Comparison of ENCODE assay signal across 8 mouse cellular contexts in genomic region chr13:95719320-95720232, GRCm38 (mm10). TPM values are rescaled to one million over a fixed set of nuclear protein-coding genes. Genes with fewer than 3 reads are reported as not detected.
DNase-seq lines count a peak whose midpoint lies in the region; ATAC-seq and TF ChIP-seq lines count a peak whose summit lies in the region.

No protein-coding gene starts in this region.

- H3K9ac ChIP-seq in embryonic facial prominence, embryonic 12.5 days = no peak overlapping the region
- no peak overlapping the region for H3K9ac ChIP-seq in heart, adult 2 months (ENCODE audit: low read depth, low read length)
- H3K9ac ChIP-seq in midbrain, embryonic 12.5 days (replicated peaks) = no peak overlapping the region

- peak overlapping the region; percentile 19 for H3K4me2 ChIP-seq in embryonic facial prominence, embryonic 12.5 days (replicated peaks)
- peak overlapping the region; percentile 17; the same call in 1 of the 2 replicates for H3K4me2 ChIP-seq in midbrain, embryonic 12.5 days (replicated peaks)

- ATAC-seq in embryonic facial prominence, embryonic 12.5 days (ENCODE audit: insufficient number of reproducible peaks, insufficient read depth, low FRiP score, low TSS enrichment) = no peak
- ATAC-seq in midbrain, embryonic 12.5 days (ENCODE audit: low FRiP score, low read depth) = peak; percentile 76

- TF ChIP-seq EP300 in heart, adult 2 months (IDR thresholded peaks at IDR 0.05; ENCODE audit: insufficient read depth, low read depth, low read length) = no peak

- TF ChIP-seq POLR2A in heart, adult 2 months (IDR thresholded peaks at IDR 0.05; ENCODE audit: insufficient read depth, low read depth, low read length) = no peak
- TF ChIP-seq POLR2A in small intestine, adult 2 months (IDR thresholded peaks at IDR 0.05; ENCODE audit: low read depth, low read length) = no peak

- DNase-seq in 416B (ENCODE audit: low read depth) = peak; percentile 90
- peak; percentile 57 for DNase-seq in adrenal gland, postnatal 25 days
- DNase-seq in heart, adult 2 months = peak; percentile 50 to 64
- DNase-seq in kidney, adult 18-20 months = peak; percentile 54
- peak; percentile 77 for DNase-seq in limb, embryonic 10.5 days (ENCODE audit: low spot score)

- 0 out of 2 replicates have a peak, but pooled peaks cover 3% of the 10 kb centered on the region for H3K4me1 ChIP-seq in embryonic facial prominence, embryonic 12.5 days
- H3K4me1 ChIP-seq in heart, adult 2 months (ENCODE audit: control insufficient read depth, insufficient read depth, low read length) = peaks cover 4% of the 10 kb centered on the region
- H3K4me1 ChIP-seq in limb, embryonic 10.5 days = peaks cover 4% of the 10 kb centered on the region; the same call in 1 of the 2 replicates
- H3K4me1 ChIP-seq in midbrain, embryonic 12.5 days = no peaks in the 10 kb centered on the region
- H3K4me1 ChIP-seq in small intestine, adult 2 months (ENCODE audit: control insufficient read depth, insufficient read depth, insufficient read length, low read length) = no peaks in the 10 kb centered on the region

- no peaks in the 10 kb centered on the region for H3K27me3 ChIP-seq in embryonic facial prominence, embryonic 12.5 days
- H3K27me3 ChIP-seq in heart, adult 2 months (ENCODE audit: control insufficient read depth, insufficient read depth, low read length) = no peaks in the 10 kb centered on the region
- no peaks in the 10 kb centered on the region for H3K27me3 ChIP-seq in limb, embryonic 10.5 days (ENCODE audit: low read depth, poor library complexity, severe bottlenecking)
- no peaks in the 10 kb centered on the region for H3K27me3 ChIP-seq in midbrain, embryonic 12.5 days
- H3K27me3 ChIP-seq in small intestine, adult 2 months (ENCODE audit: control insufficient read depth, insufficient read depth, low read length) = no peaks in the 10 kb centered on the region

- H3K9me3 ChIP-seq in embryonic facial prominence, embryonic 12.5 days = no peaks in the 10 kb centered on the region
- no peaks in the 10 kb centered on the region for H3K9me3 ChIP-seq in limb, embryonic 10.5 days (replicated peaks)
- H3K9me3 ChIP-seq in midbrain, embryonic 12.5 days = no peaks in the 10 kb centered on the region

- TF ChIP-seq CTCF in heart, adult 2 months (IDR thresholded peaks at IDR 0.05) = peak; percentile 84
- peak; percentile 35; the same call in 1 of the 2 replicates for TF ChIP-seq CTCF in small intestine, adult 2 months (IDR thresholded peaks at IDR 0.05; ENCODE audit: extremely low read depth, insufficient read length, insufficient replicate concordance, low read depth, low read length)

- H3K4me3 ChIP-seq in embryonic facial prominence, embryonic 12.5 days = no peak overlapping the region
- H3K4me3 ChIP-seq in heart, adult 2 months = no peak overlapping the region
- peak overlapping the region; percentile 15; the same call in 1 of the 2 replicates for H3K4me3 ChIP-seq in limb, embryonic 10.5 days
- H3K4me3 ChIP-seq in midbrain, embryonic 12.5 days = no peak overlapping the region
- peak overlapping the region; percentile 19; the same call in 1 of the 2 replicates for H3K4me3 ChIP-seq in small intestine, adult 2 months (ENCODE audit: low read depth, low read length)

- no peak overlapping the region for H3K27ac ChIP-seq in embryonic facial prominence, embryonic 12.5 days
- H3K27ac ChIP-seq in heart, adult 2 months = no peak overlapping the region
- no peak overlapping the region for H3K27ac ChIP-seq in limb, embryonic 10.5 days
- H3K27ac ChIP-seq in midbrain, embryonic 12.5 days (replicated peaks) = no peak overlapping the region
- H3K27ac ChIP-seq in small intestine, adult 2 months (ENCODE audit: insufficient read depth, low read depth, low read length) = no peak overlapping the region

- H3K36me3 ChIP-seq in embryonic facial prominence, embryonic 12.5 days = no peaks in the 10 kb centered on the region
- no peaks in the 10 kb centered on the region for H3K36me3 ChIP-seq in heart, adult 2 months (ENCODE audit: control insufficient read depth, insufficient read depth, low read length)
- H3K36me3 ChIP-seq in limb, embryonic 10.5 days = no peaks in the 10 kb centered on the region; the same call in 1 of the 2 replicates
- H3K36me3 ChIP-seq in midbrain, embryonic 12.5 days = no peaks in the 10 kb centered on the region; the same call in 1 of the 2 replicates
- peaks cover 36% of the 10 kb centered on the region for H3K36me3 ChIP-seq in small intestine, adult 2 months (ENCODE audit: control insufficient read depth, insufficient read depth, low read length)

- intact Hi-C loops in heart, adult 2 months (cut with DNase I) = loop anchor here (1.0 to 5.0 kb wide), 3 partner anchors 52 to 329 kb away; no protein-coding TSS in a partner anchor

- 58% methylated on average over 14 of the region's 14 CpGs for WGBS in embryonic facial prominence, embryonic 12.5 days
- WGBS in heart, adult 2 months = 51% methylated on average over 14 of the region's 14 CpGs
- WGBS in limb, embryonic 10.5 days = 61% methylated on average over 14 of the region's 14 CpGs
- 62% methylated on average over 14 of the region's 14 CpGs for WGBS in midbrain, embryonic 12.5 days
- WGBS in small intestine, adult 2 months = 64% methylated on average over 14 of the region's 14 CpGs

- H3K79me2 ChIP-seq in heart, adult 2 months (replicated peaks; ENCODE audit: control insufficient read depth, insufficient read depth, low read length) = no peaks in the 10 kb centered on the region

RNA-seq across cellular contexts. Expression of gene F2rl2, which starts 22.9 kb away (rescaled TPM):
- total RNA-seq in adrenal gland, postnatal 25 days (2021) = not detected in 2 replicates
- polyA plus RNA-seq in embryonic facial prominence, embryonic 12.5 days (2016; fragmentation: Nextera tagmentation; extraction: Ambion mirVana) = 1.2 TPM in 2 replicates
- total RNA-seq in heart, adult 2 months (2021) = under 1 TPM in 1 of 2 experiments, not detected in 1; 0.68 TPM
- polyA plus RNA-seq in heart, adult 2 months (2012; rRNA removed) = 0.29 and 0.82 TPM in 2 replicates
- 1.1 and 1.4 TPM in 2 replicates for polyA plus RNA-seq in limb, embryonic 10.5 days (2016; fragmentation: Nextera tagmentation; extraction: Ambion mirVana)
- polyA plus RNA-seq in midbrain, embryonic 12.5 days (2016; fragmentation: Nextera tagmentation; extraction: Ambion mirVana) = 1.0 and 1.1 TPM in 2 replicates
- 0.11 TPM in 2 replicates for polyA plus RNA-seq in small intestine, adult 2 months (2012; rRNA removed)

Comparison
In these comparisons a context has a peak if more than half of its experiments do, and no peak if none do; other contexts are left out.
1. H3K4me3 ChIP-seq: peak in limb, embryonic 10.5 days (single experiment) and small intestine, adult 2 months (single experiment); none in embryonic facial prominence, embryonic 12.5 days (single experiment), heart, adult 2 months (single experiment) and midbrain, embryonic 12.5 days (single experiment).
2. Peak in every context shown above with its lines, with median percentiles within 50 percentile points of each other: DNase-seq.